Mouse (Mus musculus) gastrocnemius, postnatal 4 days (tissue): ENCODE measurements around the gene Mgmt. TPM values are rescaled to one million over a fixed set of nuclear protein-coding genes. Genes with fewer than 3 reads are reported as not detected.

Experiments used
- DNase-seq, 2 experiments: peaks; one replicate each; pipeline ENCODE4 v3.0.0; 2021 to 2022; ENCODE audit warnings: low spot score in 2 of 2, mixed read lengths in 2 of 2
- total RNA-seq, 2 experiments: library from RNA; stranded (reverse); gene quantifications; 2 replicates each; pipeline ENCODE4 v1.2.3; 2021

Gene Mgmt
- total RNA-seq, 2 experiments from 2014 or later = 3.0 to 3.9 TPM

GRCm38 (mm10) chr7:137000703-137001102, 106.3 kb downstream of the Mgmt start:
- no peak for DNase-seq

- no peak for DNase-seq
Measured at GRCm38 (mm10) chr7:137001215-137001614, 106.8 kb downstream of the Mgmt start.

GRCm38 (mm10) chr7:137001783-137002182, 107.4 kb downstream of the Mgmt start:
- no peak for DNase-seq

GRCm38 (mm10) chr7:137002431-137002830, 108.0 kb downstream of the Mgmt start:
- DNase-seq = no peak

DNA sequence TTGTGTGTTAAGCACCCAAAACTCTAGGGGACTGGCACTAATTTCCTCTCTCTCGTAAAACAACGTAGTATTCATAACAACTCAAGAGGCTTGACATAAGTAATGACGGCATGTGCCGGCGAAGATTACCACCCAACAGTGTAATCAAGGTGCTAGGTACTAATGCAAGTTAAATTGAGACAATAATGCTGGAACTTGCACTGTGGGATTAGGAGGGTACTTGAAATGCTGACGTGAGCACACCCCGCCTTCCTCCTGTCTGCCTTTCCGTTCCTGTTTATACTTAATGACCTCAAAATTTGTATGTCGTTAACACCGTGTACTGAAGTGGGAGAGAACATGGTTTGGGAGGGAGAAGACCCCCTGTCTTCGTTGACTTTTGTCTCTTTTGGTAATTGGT, 110.9 kb downstream of the Mgmt start:
- DNase-seq = no peak

GRCm38 (mm10) chr7:137008321-137008720, 113.9 kb downstream of the Mgmt start:
- no peak for DNase-seq

GRCm38 (mm10) chr7:137009732-137010275, 115.4 kb downstream of the Mgmt start:
- no peak for DNase-seq

GRCm38 (mm10) chr7:137010451-137010850, 116.0 kb downstream of the Mgmt start:
- no peak for DNase-seq

DNA sequence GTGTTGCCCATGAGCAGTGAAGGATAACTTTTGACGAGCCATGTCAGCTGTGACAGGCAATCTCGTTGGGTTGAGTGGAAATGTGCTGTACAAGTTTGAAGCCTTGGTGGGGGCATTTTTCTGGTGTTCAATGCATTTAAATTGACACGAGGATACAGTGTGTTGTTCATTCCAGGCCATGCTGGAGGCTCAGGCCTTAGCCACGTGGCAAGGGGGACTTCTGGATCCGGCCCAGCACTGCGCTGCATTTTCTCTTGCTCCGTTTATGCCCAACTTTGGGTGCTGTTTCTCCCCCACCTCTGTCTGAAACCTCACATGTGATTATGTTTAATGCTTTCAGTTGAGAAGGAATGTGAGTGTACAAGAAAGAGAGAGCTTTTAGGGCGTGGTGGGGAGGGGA, 118.3 kb downstream of the Mgmt start:
- DNase-seq = no peak

DNA sequence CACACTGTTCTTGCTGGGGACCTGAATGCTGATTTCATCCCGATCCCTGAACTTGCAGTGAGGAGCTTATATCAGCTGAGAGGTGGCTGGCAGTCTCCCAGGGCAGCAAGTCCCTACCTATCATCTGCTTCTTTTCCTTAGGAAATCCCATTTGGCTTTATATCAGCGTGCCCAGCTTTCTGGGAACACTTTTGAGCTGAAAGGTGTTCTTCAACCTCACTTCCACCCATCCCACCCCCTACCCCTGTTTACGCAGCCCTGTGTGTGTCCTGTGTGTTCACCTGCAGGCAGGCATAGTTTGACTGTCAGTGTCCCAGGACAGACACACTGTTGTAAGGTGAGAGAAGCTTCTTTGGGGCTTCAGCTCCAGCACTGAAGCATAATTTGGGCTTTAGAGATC, 119.0 kb downstream of the Mgmt start:
- no peak for DNase-seq

- DNase-seq = no peak
Measured at GRCm38 (mm10) chr7:137018614-137019013, 124.2 kb downstream of the Mgmt start.

DNA sequence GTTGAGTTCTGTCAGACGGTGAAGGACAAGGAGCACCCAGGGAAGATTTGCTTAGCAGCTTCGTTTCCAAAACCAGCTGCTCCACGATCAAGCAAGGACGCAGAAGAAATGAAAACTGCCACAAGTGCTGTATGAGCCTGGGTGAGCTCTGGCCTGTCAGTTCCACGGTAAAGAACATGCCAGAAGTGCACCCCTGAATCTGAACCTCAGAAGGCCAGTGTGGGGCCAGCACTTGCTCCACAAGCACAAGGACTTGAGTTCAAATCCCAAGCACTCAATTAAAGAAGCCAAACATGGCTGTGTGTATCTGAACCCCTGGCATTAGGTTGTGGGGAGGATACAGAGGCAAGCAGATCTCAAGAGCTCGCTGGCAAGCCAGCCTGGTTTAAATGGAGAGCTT, 125.8 kb downstream of the Mgmt start:
- DNase-seq = no peak

DNA sequence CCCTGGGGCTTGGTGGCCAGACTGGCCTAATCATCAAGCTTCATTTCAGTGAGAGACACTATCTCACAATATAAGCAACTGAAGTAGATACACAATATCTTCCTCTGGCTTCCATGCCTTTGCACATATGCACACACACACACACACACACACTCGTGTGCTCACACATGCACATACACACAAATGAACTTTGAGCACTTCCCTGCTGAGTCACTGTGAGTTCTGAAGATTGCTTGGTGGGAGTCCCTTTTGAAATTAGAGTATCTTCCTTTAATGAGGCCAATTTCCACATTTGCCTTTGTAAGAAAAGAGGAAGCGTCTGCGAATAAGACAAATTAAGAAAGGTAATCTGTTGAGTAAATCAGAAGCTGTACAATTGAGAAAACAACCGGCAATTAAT, 136.4 kb downstream of the Mgmt start:
- no peak for DNase-seq

DNA sequence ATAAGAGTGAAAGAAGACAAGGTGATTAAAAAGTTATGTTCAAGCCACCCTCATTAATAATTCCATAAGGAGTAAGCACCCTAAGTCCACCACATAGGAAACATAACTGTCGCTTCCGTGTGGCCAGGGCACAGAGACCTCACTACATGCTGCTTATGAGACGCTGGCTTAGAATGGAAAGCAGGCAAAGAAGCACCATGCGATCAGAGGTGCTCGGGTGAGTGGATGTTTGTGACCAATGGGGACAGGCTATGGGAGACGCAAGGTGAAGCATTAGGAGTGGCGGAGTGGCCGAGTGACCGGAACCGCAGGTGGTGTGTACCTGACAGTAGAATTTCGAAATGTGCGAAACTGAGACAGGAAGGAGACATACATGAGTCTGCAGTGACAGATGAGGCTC, 138.8 kb downstream of the Mgmt start:
- no peak for DNase-seq

DNA sequence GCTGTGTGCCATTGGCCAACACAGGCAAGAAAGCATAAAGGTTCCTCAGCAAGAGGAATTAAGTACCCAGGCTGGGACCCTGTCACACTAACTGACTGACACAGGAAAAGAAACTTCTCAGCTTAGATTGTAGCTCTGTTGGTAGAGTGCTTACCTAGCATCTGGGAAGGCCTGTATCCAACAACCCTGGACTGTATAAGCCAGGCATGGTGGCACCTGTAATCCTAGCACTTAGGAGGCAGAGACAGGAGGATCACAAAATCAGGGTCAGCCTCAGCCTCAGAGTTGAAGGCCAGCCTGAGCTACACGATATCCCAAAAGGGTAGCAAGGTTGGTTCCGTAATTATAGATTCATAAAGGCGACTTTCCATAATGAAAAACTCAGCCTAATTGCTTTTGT, 140.6 kb downstream of the Mgmt start:
- DNase-seq = no peak

DNA sequence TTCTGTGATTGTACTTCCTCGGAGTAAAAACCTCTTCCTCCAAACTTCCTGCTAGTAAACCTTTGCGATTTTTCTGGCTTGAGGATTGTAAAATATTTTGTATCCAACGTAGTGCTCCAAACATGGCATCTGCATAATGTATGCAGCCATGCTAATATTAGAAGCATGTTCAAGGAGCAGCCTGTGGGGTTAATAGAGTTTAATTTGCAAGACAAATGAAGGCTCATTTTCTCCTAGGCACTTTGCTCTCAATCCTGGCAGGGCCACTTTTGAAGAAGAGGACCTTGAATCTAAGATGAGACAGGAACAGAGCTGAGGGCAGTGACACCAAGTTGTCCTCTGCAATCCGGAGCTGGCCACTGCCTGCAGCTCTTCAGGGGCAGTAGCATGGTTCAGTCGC, 141.5 kb downstream of the Mgmt start:
- DNase-seq = no peak

DNA sequence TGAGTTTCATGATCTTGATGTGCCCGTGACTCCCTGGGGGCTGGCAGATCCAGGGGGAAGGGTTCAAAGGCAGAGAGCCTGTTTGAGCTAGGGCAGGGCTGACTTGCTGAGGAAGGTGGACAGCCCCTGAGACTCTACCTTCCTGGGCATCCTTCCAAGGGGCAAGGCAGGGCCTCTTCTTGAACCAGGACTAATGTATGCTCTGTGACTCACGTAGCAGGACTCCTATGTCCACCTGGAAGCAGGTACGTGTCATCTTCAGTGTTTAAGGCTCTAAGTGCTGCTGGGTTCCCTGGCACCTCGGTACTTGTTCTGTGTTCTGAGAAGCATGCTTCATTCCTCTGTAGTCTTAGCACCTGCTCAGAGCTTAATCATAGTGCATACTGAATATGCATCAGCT, 143.1 kb downstream of the Mgmt start:
- DNase-seq = no peak

DNA sequence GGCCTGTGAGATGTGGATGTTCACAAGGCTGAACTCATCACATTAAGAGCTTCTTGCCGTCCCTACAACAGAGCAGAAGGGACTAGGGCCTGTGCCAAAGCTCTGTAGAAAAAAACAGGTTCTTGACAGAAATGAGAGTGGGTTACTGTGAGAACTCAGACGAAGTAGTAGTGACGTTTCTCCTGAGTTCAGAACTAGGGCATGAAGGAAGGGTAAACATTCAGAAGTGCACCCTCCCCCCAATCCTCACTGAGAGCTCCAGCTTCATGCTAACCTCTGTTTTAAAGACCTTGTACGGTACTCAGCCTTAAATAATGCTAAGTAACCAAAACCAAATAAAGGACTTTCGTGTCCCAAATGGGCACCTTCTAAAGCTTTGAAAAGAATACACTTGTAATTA, 143.5 kb downstream of the Mgmt start:
- no peak for DNase-seq

DNA sequence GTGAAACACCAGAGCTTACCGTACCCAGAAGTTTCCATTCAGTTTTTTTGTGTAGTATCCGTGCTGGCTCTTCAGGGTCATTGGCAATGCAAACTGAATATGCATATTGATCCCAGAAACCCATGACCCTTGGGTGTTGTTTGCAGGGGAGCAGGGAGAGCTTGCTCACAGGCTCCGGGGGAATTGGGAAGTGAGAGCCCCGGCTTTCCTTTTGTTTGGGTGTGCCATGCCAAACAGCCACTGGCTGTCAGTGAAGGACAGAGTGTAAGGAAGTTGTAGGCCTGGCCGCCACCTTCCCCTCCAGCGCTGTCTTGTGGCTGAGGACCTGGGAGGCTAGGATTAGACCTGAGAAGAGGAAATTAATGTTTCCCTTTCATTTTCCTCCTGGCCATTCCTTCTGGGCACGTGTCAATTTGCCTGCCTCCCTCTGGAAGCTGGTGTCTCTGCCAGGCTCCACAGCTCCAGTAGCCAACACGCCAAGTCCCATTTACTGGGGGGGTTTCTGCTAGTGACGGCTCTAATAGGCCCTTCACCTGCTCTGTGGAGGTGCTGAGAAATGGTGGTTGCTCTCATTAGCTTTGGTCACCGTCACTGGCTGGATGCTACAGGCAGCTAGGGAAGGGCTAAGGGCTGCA, 144.0 kb downstream of the Mgmt start:
- DNase-seq = no peak

- DNase-seq = no peak
Measured at GRCm38 (mm10) chr7:137038946-137039320, 144.5 kb downstream of the Mgmt start.

GRCm38 (mm10) chr7:137040646-137041045, 146.2 kb downstream of the Mgmt start:
- DNase-seq = no peak

DNA sequence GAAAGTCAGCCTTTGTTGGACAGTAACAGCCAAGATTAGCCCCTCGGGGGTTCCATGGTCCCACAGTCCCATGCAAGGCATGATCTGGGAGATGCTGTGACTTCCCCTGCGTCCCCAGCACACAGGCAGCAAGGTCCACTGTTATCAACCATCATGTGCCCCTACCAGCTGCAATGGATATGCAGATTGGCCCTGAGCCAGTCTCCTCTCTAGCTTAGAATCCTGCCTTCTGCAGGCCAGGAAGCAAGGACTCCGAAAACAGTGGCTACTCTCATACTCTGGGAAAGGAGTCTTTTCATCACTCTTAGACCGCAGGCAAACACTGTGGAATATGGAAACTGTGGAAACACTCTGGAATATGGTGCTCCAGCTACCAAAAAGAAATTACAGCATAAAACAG, 152.5 kb downstream of the Mgmt start:
- no peak for DNase-seq

DNA sequence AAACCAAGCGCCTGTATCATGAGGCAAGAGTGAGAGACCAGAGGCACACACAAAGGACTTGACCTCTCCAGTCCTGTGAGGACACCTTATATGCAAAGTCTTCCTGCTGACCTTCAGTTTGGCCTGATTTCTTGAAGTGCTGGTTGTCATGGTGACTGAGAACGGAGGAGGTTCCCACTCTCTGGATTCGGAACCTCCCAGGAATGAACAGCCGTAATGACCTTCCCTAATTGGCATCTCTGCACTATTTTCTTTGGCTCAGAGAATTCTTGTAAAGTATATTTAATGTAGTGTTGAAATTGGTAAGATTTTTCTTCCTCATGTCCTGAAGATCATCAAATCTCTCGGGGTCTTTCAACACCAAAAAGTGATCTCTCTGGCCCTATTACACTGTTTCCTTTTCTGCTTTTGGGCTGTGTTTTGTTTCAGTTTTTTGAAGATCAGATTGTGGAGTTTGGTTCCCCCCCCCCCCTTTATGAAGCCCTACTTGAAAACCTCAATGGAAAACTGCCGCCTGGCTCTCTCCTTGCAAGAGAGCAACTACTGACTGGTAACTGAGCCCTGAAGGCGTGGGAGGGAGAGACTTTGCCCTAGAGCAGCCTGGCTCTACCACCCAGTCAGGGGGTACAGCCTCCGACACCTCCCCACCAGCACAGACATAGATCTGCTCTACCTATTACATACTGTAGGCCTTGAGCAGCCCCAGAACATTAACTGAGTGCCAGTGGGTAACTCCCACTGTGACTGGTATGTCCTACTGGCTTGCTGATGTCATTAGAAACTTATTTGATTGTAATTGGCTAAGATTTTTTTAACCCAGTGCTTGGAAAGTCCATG, 153.9 kb downstream of the Mgmt start:
- no peak for DNase-seq
